Mouse (Mus musculus) left cerebral cortex, postnatal 36 days (tissue): Measurements from ENCODE around the gene H2afy2. TPM values are rescaled to one million over a fixed set of nuclear protein-coding genes. Genes with fewer than 3 reads are reported as not detected.

ENCODE experiments used
- DNase-seq, 2 experiments: peaks; one replicate each; pipeline ENCODE4 v3.0.0; 2021 to 2022; ENCODE audit warnings: low spot score in 2 of 2, mixed read lengths in 1 of 2
- intact Hi-C: fragments of 180-260 bp; cut with DNase I; formaldehyde crosslinking; loops from one replicate; pipeline ENCODE4 v1.15.1; 2025
- total RNA-seq, 2 experiments: library from RNA; stranded (reverse); gene quantifications; 2 replicates each; pipeline ENCODE4 v1.2.3; 2021

Gene H2afy2
- total RNA-seq, 2 experiments from 2014 or later: 26.2 to 26.6 TPM

- intact Hi-C loops: no loop called here
- no peak for DNase-seq
Observed at GRCm38 (mm10) chr10:61787541-61788313, 3.8 kb upstream of the H2afy2 start.

- peak in 1 of 2 experiments; percentile 10 for DNase-seq
- intact Hi-C loops: loop anchor here (5.0 kb wide), 1 partner anchor 87 kb away; the partner anchor contains the start of gene Tysnd1
Observed at GRCm38 (mm10) chr10:61784414-61784813, 467 bp upstream of the H2afy2 start.

- intact Hi-C loops: loop anchor here (5.0 kb wide), 1 partner anchor 86 kb away; the partner anchor contains the start of gene Tysnd1
- DNase-seq: peak; percentile 80 to 81
Observed at GRCm38 (mm10) chr10:61782799-61783611, 942 bp downstream of the H2afy2 start.

- intact Hi-C loops: loop anchor here (5.0 kb wide), 1 partner anchor 84 kb away; the partner anchor contains the start of gene Tysnd1
- DNase-seq: no peak
Observed at GRCm38 (mm10) chr10:61781461-61782128, 2.4 kb downstream of the H2afy2 start.

- intact Hi-C loops: no loop called here
- no peak for DNase-seq
Observed at GRCm38 (mm10) chr10:61766806-61767205, 17.1 kb downstream of the H2afy2 start.

- DNase-seq: no peak
- intact Hi-C loops: no loop called here
Observed at GRCm38 (mm10) chr10:61765558-61765957, 18.4 kb downstream of the H2afy2 start.

GRCm38 (mm10) chr10:61764689-61765088 is 19.3 kb downstream of the H2afy2 start:
- no peak for DNase-seq
- intact Hi-C loops: no loop called here

GRCm38 (mm10) chr10:61759869-61760268 is 24.1 kb downstream of the H2afy2 start:
- DNase-seq: no peak

GRCm38 (mm10) chr10:61758904-61759303 is 25.0 kb downstream of the H2afy2 start:
- no peak for DNase-seq
- intact Hi-C loops: no loop called here

More at GRCm38 (mm10) chr10:61759869-61760268, 24.1 kb downstream of the H2afy2 start:
- intact Hi-C loops: no loop called here

GRCm38 (mm10) chr10:61757022-61757421 is 26.9 kb downstream of the H2afy2 start:
- DNase-seq: no peak
- intact Hi-C loops: no loop called here

GRCm38 (mm10) chr10:61753071-61753470 is 30.9 kb downstream of the H2afy2 start:
- DNase-seq: no peak
- intact Hi-C loops: no loop called here

- DNase-seq: no peak
- intact Hi-C loops: no loop called here
Observed at GRCm38 (mm10) chr10:61751534-61752219, 32.3 kb downstream of the H2afy2 start.

GRCm38 (mm10) chr10:61750014-61750413 is 33.9 kb downstream of the H2afy2 start:
- no peak for DNase-seq
- intact Hi-C loops: no loop called here

- intact Hi-C loops: no loop called here
Observed at GRCm38 (mm10) chr10:61747302-61747701, 36.6 kb downstream of the H2afy2 start.

GRCm38 (mm10) chr10:61745133-61745532 is 38.8 kb downstream of the H2afy2 start:
- no peak for DNase-seq
- intact Hi-C loops: no loop called here

More at GRCm38 (mm10) chr10:61747302-61747701, 36.6 kb downstream of the H2afy2 start:
- no peak for DNase-seq

- intact Hi-C loops: no loop called here
Observed at GRCm38 (mm10) chr10:61742336-61742735, 41.6 kb downstream of the H2afy2 start.

GRCm38 (mm10) chr10:61741873-61742272 is 42.1 kb downstream of the H2afy2 start:
- intact Hi-C loops: no loop called here
- DNase-seq: no peak

More at GRCm38 (mm10) chr10:61742336-61742735, 41.6 kb downstream of the H2afy2 start:
- DNase-seq: no peak

GRCm38 (mm10) chr10:61741306-61741705 is 42.6 kb downstream of the H2afy2 start:
- DNase-seq: no peak
- intact Hi-C loops: no loop called here

GRCm38 (mm10) chr10:61738126-61738525 is 45.8 kb downstream of the H2afy2 start:
- DNase-seq: no peak
- intact Hi-C loops: no loop called here
